Mouse (Mus musculus) CD4-positive, CD25-positive, alpha-beta regulatory T cell, adult 4 months (primary cell): ENCODE results near the gene Fam72a. TPM values are rescaled to one million over a fixed set of nuclear protein-coding genes. Genes with fewer than 3 reads are reported as not detected.

Experiments
- ATAC-seq: one replicate; pipeline ENCODE4 v1.8.0; 2017
- polyA plus RNA-seq, 2 experiments: library from polyadenylated mRNA; unstranded; fragments of 100-300 nt; shearing (Covaris generic); gene quantifications; one replicate each; pipeline ENCODE4 v1.2.1; 2017

Gene Fam72a
- polyA plus RNA-seq, 2 experiments from 2014 or later: 0.24 to 0.73 TPM

- no peak for ATAC-seq
Observed at GRCm38 (mm10) chr1:131580389-131580788, 52.7 kb downstream of the Fam72a start.

- no peak for ATAC-seq
Observed at GRCm38 (mm10) chr1:131583598-131583997, 55.9 kb downstream of the Fam72a start.

- ATAC-seq: no peak
Observed at GRCm38 (mm10) chr1:131586836-131587235, 59.1 kb downstream of the Fam72a start.

Other genes starting within 250 kb of the Fam72a start
- 100 to 1,000 TPM; 108 to 204 TPM for gene Ikbke, start 248.3 kb upstream of the Fam72a start, polyA plus RNA-seq
- gene Srgap2, start 551 bp upstream of the Fam72a start, polyA plus RNA-seq: 10 to 100 TPM; 25.0 to 31.5 TPM
- gene Avpr1b, start 71.3 kb downstream of the Fam72a start, polyA plus RNA-seq: not detected
- gene Ctse, start 110.4 kb downstream of the Fam72a start, polyA plus RNA-seq: 10 to 100 TPM; 23.1 to 30.3 TPM
- under 1 TPM in 1 of 2 experiments, not detected in 1; 0.13 TPM for gene Rab7b, start 160.8 kb downstream of the Fam72a start, polyA plus RNA-seq
- gene Slc26a9, start 216.1 kb downstream of the Fam72a start, polyA plus RNA-seq: not detected